Mouse (Mus musculus): Measurements from ENCODE around the gene Crebl2. TPM values are rescaled to one million over a fixed set of nuclear protein-coding genes. Genes with fewer than 3 reads are reported as not detected.

Gene Crebl2
- polyA plus RNA-seq, 1 experiment from 2014 or later, result 2.8 TPM

- no peak overlapping the region for H3K9ac ChIP-seq
- no peak overlapping the region for H3K4me3 ChIP-seq
- WGBS, result 80% methylated on average over 9 of the region's 9 CpGs
- ATAC-seq (ENCODE audit: low FRiP score, low read depth), result no peak
- no peaks in the 10 kb centered on the region for H3K36me3 ChIP-seq
- H3K27ac ChIP-seq, result no peak overlapping the region
- H3K4me1 ChIP-seq, result no peaks in the 10 kb centered on the region
- no peaks in the 10 kb centered on the region for H3K27me3 ChIP-seq (replicated peaks)
- H3K9me3 ChIP-seq, result no peaks in the 10 kb centered on the region
- no peak overlapping the region for H3K4me2 ChIP-seq (replicated peaks)
Observed at GRCm38 (mm10) chr6:134834585-134835251, 4.8 kb downstream of the Crebl2 start.

GRCm38 (mm10) chr6:134838111-134838510 lies 8.2 kb downstream of the Crebl2 start:
- Histone ChIP-seq H3K27me3 (replicated peaks) (no peaks in the 10 kb centered on the region), H3K9me3 (no peaks in the 10 kb centered on the region), H3K27ac (no peak overlapping the region), H3K4me2 (replicated peaks) (no peak overlapping the region), H3K4me3 (no peak overlapping the region), H3K36me3 (no peaks in the 10 kb centered on the region), H3K9ac (no peak overlapping the region), H3K4me1 (no peaks in the 10 kb centered on the region)
- 90% methylated on average over 4 of the region's 4 CpGs for WGBS
- no peak for ATAC-seq (ENCODE audit: low FRiP score, low read depth)

DNA sequence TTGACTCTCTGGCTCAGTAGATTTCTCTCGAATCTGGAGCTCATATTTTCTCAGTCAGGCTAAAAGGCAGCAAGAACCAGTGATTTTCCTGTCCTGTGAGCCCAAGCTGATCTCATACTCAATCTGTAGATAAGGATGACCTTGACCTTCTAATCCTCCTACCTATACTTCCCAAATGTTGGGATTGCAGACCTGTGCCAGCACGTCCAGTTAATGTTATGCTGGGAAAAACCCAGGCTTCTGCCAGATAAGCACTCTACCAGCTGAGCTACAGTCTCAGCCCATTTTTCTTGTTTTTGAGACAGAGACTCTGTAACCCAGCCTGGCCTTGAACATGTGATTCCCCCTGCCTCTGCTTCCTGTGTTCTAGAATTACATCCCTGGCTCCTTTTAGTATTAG lies 10.4 kb downstream of the Crebl2 start:
- Histone ChIP-seq H3K4me1 (no peaks in the 10 kb centered on the region), H3K9me3 (no peaks in the 10 kb centered on the region)

GRCm38 (mm10) chr6:134845726-134846125 lies 15.8 kb downstream of the Crebl2 start:
- Histone ChIP-seq H3K9me3 (no peaks in the 10 kb centered on the region), H3K4me1 (no peaks in the 10 kb centered on the region), H3K4me3 (no peak overlapping the region), H3K4me2 (replicated peaks) (no peak overlapping the region), H3K27me3 (replicated peaks) (no peaks in the 10 kb centered on the region), H3K9ac (no peak overlapping the region), H3K36me3 (no peaks in the 10 kb centered on the region), H3K27ac (no peak overlapping the region)
- 81% methylated on average over 4 of the region's 4 CpGs for WGBS
- ATAC-seq (ENCODE audit: low FRiP score, low read depth), result no peak

More for the DNA sequence above, 10.4 kb downstream of the Crebl2 start:
- Histone ChIP-seq H3K4me3 (no peak overlapping the region), H3K4me2 (replicated peaks) (no peak overlapping the region), H3K27ac (no peak overlapping the region), H3K9ac (no peak overlapping the region), H3K27me3 (replicated peaks) (no peaks in the 10 kb centered on the region), H3K36me3 (no peaks in the 10 kb centered on the region)
- ATAC-seq (ENCODE audit: low FRiP score, low read depth), result no peak
- 84% methylated on average over 2 of the region's 2 CpGs for WGBS

DNA sequence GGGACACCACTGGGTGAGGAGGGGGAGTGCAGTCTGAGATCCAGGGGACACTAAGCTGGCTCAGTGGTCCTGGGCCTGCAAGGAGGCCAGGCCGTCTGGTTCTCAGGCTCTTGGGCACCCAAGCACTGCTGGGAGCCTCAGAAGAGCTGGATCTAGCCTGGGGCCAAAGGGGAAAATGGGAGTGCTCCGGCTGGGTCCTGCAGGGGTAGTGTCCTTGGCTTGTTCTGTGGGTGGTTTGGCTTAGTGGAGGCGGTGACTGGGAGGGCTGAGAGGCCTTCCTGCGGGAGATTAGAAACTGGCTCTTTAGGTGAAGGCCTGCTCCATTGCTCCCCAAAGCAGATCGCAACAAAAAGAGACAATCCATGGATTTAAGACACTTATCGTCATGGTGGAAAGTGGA lies 16.4 kb downstream of the Crebl2 start:
- H3K9ac ChIP-seq, result no peak overlapping the region
- H3K4me1 ChIP-seq, result no peaks in the 10 kb centered on the region
- 86% methylated on average over 6 of the region's 6 CpGs for WGBS
- H3K27ac ChIP-seq, result no peak overlapping the region
- H3K4me2 ChIP-seq (replicated peaks), result no peak overlapping the region
- H3K4me3 ChIP-seq, result no peak overlapping the region
- H3K9me3 ChIP-seq, result no peaks in the 10 kb centered on the region
- no peak for ATAC-seq (ENCODE audit: low FRiP score, low read depth)
- H3K36me3 ChIP-seq, result no peaks in the 10 kb centered on the region
- H3K27me3 ChIP-seq (replicated peaks), result no peaks in the 10 kb centered on the region

DNA sequence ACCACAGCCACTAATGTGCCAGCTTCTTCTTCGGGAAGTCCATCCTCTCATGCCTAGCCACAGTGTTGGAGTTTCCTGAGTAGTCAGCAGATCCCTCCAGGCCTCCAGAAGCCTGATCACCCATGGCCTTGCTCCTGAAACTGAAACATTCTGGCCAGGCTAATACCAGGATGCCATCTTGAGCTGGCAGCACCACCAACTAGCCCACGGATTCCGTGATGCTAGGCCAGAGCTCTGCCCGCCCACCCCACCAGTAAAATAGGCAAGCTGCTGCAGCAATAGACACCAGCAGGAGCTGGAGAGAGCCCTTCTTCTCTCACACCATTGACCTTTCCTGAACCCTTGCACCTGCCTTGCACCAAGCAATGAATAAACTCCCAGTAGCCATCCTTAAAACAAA lies 17.6 kb downstream of the Crebl2 start:
- Histone ChIP-seq H3K4me1 (no peaks in the 10 kb centered on the region), H3K4me3 (no peak overlapping the region), H3K36me3 (no peaks in the 10 kb centered on the region), H3K27ac (no peak overlapping the region), H3K9me3 (no peaks in the 10 kb centered on the region), H3K27me3 (replicated peaks) (no peaks in the 10 kb centered on the region), H3K9ac (no peak overlapping the region), H3K4me2 (replicated peaks) (no peak overlapping the region)
- WGBS, result 87% methylated on average over 4 of the region's 4 CpGs
- no peak for ATAC-seq (ENCODE audit: low FRiP score, low read depth)

GRCm38 (mm10) chr6:134848197-134848890 lies 18.4 kb downstream of the Crebl2 start:
- WGBS, result 81% methylated on average over 5 of the region's 5 CpGs
- Histone ChIP-seq H3K4me1 (no peaks in the 10 kb centered on the region), H3K27me3 (replicated peaks) (no peaks in the 10 kb centered on the region), H3K27ac (no peak overlapping the region), H3K9me3 (no peaks in the 10 kb centered on the region), H3K4me2 (replicated peaks) (no peak overlapping the region), H3K36me3 (no peaks in the 10 kb centered on the region), H3K9ac (no peak overlapping the region), H3K4me3 (no peak overlapping the region)
- peak; percentile 43; the same call in 1 of the 2 replicates for ATAC-seq (ENCODE audit: low FRiP score, low read depth)

DNA sequence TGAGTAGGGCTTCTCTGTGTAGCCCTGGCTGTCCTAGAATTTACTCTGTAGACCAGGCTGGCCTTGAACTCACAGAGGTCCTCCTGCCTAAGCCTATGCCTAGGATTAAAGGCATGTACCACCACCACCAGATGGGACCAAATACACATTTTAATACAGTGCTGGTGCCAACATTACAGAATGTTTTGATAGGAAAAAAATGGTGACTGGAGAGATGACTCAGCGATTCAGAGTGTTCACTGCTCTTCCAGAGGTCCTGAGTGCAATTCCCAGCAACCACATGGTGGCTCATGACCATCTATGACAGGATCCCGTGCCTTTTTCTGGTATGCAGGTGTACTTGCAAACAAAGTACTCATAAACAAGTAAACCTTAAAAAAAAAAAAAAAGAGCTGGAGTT lies 19.5 kb downstream of the Crebl2 start:
- H3K27ac ChIP-seq, result no peak overlapping the region
- H3K9ac ChIP-seq, result no peak overlapping the region
- 85% methylated on average over 2 of the region's 2 CpGs for WGBS
- no peak overlapping the region for H3K4me3 ChIP-seq
- H3K4me1 ChIP-seq, result peaks cover 6% of the 10 kb centered on the region
- H3K27me3 ChIP-seq (replicated peaks), result no peaks in the 10 kb centered on the region
- H3K4me2 ChIP-seq (replicated peaks), result no peak overlapping the region
- ATAC-seq (ENCODE audit: low FRiP score, low read depth), result no peak
- H3K36me3 ChIP-seq, result no peaks in the 10 kb centered on the region
- no peaks in the 10 kb centered on the region for H3K9me3 ChIP-seq

GRCm38 (mm10) chr6:134849985-134850384 lies 20.0 kb downstream of the Crebl2 start:
- Histone ChIP-seq H3K27me3 (replicated peaks) (no peaks in the 10 kb centered on the region), H3K9me3 (no peaks in the 10 kb centered on the region), H3K27ac (no peak overlapping the region), H3K4me2 (replicated peaks) (no peak overlapping the region), H3K4me1 (peaks cover 11% of the 10 kb centered on the region), H3K36me3 (no peaks in the 10 kb centered on the region), H3K4me3 (no peak overlapping the region), H3K9ac (no peak overlapping the region)
- no peak for ATAC-seq (ENCODE audit: low FRiP score, low read depth)
- WGBS, result 72% methylated on average over 3 of the region's 3 CpGs

- ATAC-seq (ENCODE audit: low FRiP score, low read depth), result peak; percentile 59
- Histone ChIP-seq H3K9me3 (no peaks in the 10 kb centered on the region), H3K27ac (no peak overlapping the region), H3K9ac (no peak overlapping the region), H3K4me3 (no peak overlapping the region), H3K27me3 (replicated peaks) (no peaks in the 10 kb centered on the region), H3K4me1 (peaks cover 11% of the 10 kb centered on the region), H3K4me2 (replicated peaks) (no peak overlapping the region), H3K36me3 (peaks cover 8% of the 10 kb centered on the region)
- WGBS, result 58% methylated on average over 5 of the region's 5 CpGs
Observed at GRCm38 (mm10) chr6:134854782-134855181, 24.8 kb downstream of the Crebl2 start.

DNA sequence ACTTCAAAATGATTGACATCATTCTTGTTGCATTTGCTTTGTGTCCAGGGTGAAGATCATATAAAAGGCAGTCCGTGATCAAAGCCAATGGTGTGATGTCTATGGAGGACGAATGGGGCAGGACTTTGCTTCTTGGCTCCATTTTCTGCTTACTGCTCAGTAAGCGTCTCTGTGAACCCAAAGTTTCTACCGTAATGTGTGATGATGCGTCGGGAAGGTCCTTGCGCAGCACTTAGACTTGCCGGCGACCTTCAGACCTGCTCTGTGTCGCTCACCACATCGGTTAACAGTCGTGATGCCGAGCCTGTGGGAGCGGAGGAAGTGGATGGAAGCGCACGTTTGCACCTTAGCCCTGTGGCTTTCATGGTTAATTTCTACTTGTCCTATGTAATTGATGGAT lies 26.0 kb downstream of the Crebl2 start:
- peaks cover 11% of the 10 kb centered on the region for H3K4me1 ChIP-seq
- H3K9ac ChIP-seq, result no peak overlapping the region
- 88% methylated on average over 16 of the region's 16 CpGs for WGBS
- no peak overlapping the region for H3K27ac ChIP-seq
- no peaks in the 10 kb centered on the region for H3K27me3 ChIP-seq (replicated peaks)
- H3K36me3 ChIP-seq, result peaks cover 8% of the 10 kb centered on the region
- no peaks in the 10 kb centered on the region for H3K9me3 ChIP-seq
- H3K4me2 ChIP-seq (replicated peaks), result no peak overlapping the region
- no peak overlapping the region for H3K4me3 ChIP-seq
- ATAC-seq (ENCODE audit: low FRiP score, low read depth), result no peak

- WGBS, result 93% methylated on average over 6 of the region's 6 CpGs
- Histone ChIP-seq H3K36me3 (peaks cover 8% of the 10 kb centered on the region), H3K4me2 (replicated peaks) (no peak overlapping the region), H3K9me3 (no peaks in the 10 kb centered on the region), H3K9ac (no peak overlapping the region), H3K27ac (no peak overlapping the region), H3K4me1 (peaks cover 19% of the 10 kb centered on the region), H3K4me3 (no peak overlapping the region), H3K27me3 (replicated peaks) (no peaks in the 10 kb centered on the region)
- ATAC-seq (ENCODE audit: low FRiP score, low read depth), result no peak
Observed at GRCm38 (mm10) chr6:134859021-134859420, 29.1 kb downstream of the Crebl2 start.

GRCm38 (mm10) chr6:134860275-134860674 lies 30.3 kb downstream of the Crebl2 start:
- Histone ChIP-seq H3K4me1 (peaks cover 10% of the 10 kb centered on the region; the same call in 1 of the 2 replicates), H3K4me2 (replicated peaks) (no peak overlapping the region), H3K27ac (no peak overlapping the region), H3K27me3 (replicated peaks) (no peaks in the 10 kb centered on the region), H3K4me3 (no peak overlapping the region), H3K36me3 (peaks cover 8% of the 10 kb centered on the region), H3K9me3 (no peaks in the 10 kb centered on the region), H3K9ac (no peak overlapping the region)
- 87% methylated on average over 4 of the region's 4 CpGs for WGBS
- no peak for ATAC-seq (ENCODE audit: low FRiP score, low read depth)
